13 mouse cellular contexts compared by ENCODE assay signal in the genomic region with DNA sequence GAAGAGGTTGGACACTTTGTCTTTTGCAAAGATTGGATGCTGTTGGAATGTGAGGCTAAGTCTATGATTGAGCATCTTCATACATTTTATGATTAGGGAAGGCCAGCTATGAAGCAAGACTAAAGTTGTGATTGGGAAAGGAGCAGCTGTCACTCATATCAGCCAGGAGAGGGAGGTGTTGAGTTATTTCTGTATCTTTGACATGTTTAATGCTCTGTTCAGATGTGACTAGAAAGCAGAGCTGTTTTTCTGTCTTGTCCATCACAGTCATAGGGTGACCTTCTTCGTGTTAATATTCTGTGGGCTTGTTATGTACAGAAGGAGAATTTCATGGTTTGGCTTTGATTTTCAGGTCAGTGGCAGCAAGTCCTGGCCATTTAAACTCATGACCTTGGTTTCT.
DNase-seq lines count a peak whose midpoint lies in the region; ATAC-seq and TF ChIP-seq lines count a peak whose summit lies in the region.
"Had no signal": no experiment of that assay in that cellular context is flagged by ENCODE, and none has a peak within 500 bp of the region (broad histone marks: within the 10 kb centered on the region; RNA-seq: fewer than 3 reads in every experiment).

No protein-coding gene starts in this region.

- H3K36me3 ChIP-seq in heart, adult 2 months (ENCODE audit: control insufficient read depth, insufficient read depth, low read length), result no peaks in the 10 kb centered on the region
- no peaks in the 10 kb centered on the region for H3K36me3 ChIP-seq in midbrain, embryonic 11.5 days (ENCODE audit: control insufficient read depth, insufficient read depth, low read length)
- H3K36me3 ChIP-seq in midbrain, embryonic 13.5 days, result no peaks in the 10 kb centered on the region
- H3K36me3 ChIP-seq: embryonic facial prominence, embryonic 12.5 days; liver, embryonic 12.5 days; stomach, embryonic 15.5 days had no signal

- WGBS in heart, adult 2 months, result 50% methylated on average over 1 of the region's 1 CpGs
- WGBS in midbrain, embryonic 11.5 days, result 77% methylated on average over 1 of the region's 1 CpGs
- WGBS in midbrain, embryonic 13.5 days, result 74% methylated on average over 1 of the region's 1 CpGs

- intact Hi-C loops in heart, adult 2 months (cut with DNase I), result loop anchor here (2.0 kb wide), 1 partner anchor 494 kb away; no protein-coding TSS in a partner anchor
- intact Hi-C loops in heart, postnatal 36 days (cut with DNase I), result loop anchor here (5.0 kb wide), 1 partner anchor 184 kb away; the partner anchor contains the start of gene Sphkap

- no peak for ATAC-seq in midbrain, embryonic 11.5 days (ENCODE audit: low FRiP score)
- ATAC-seq in midbrain, embryonic 13.5 days, result no peak
- ATAC-seq: forebrain, embryonic 16.5 days; liver, embryonic 12.5 days had no signal

- DNase-seq in heart, adult 2 months, result no peak
- no peak for DNase-seq in heart, postnatal 36 days
- peak; percentile 82 for DNase-seq in midbrain, embryonic 11.5 days (ENCODE audit: low spot score, missing footprints)
- DNase-seq in R1 (ENCODE audit: low read depth, low spot score), result peak; percentile 10
- DNase-seq in retina, postnatal 7 days (ENCODE audit: low read depth, low spot score), result peak; percentile 21
- DNase-seq in layer of hippocampus, adult 8-10 months (ENCODE audit: low spot score in 2 of 2), result no peak
- DNase-seq: adrenal gland, postnatal 36 days; right cerebral cortex, postnatal 25 days had no signal

- H3K4me2 ChIP-seq in midbrain, embryonic 11.5 days, result no peak overlapping the region
- H3K4me2 ChIP-seq in midbrain, embryonic 13.5 days (replicated peaks), result no peak overlapping the region
- H3K4me2 ChIP-seq: embryonic facial prominence, embryonic 12.5 days; liver, embryonic 12.5 days; stomach, embryonic 15.5 days had no signal

- H3K9ac ChIP-seq in heart, adult 2 months (ENCODE audit: low read depth, low read length), result no peak overlapping the region
- H3K9ac ChIP-seq in midbrain, embryonic 11.5 days (ENCODE audit: low read length), result no peak overlapping the region
- H3K9ac ChIP-seq in midbrain, embryonic 13.5 days (replicated peaks), result no peak overlapping the region
- H3K9ac ChIP-seq: embryonic facial prominence, embryonic 12.5 days; liver, embryonic 12.5 days; stomach, embryonic 15.5 days had no signal

- TF ChIP-seq EP300 in heart, adult 2 months (IDR thresholded peaks at IDR 0.05; ENCODE audit: insufficient read depth, low read depth, low read length), result no peak

- H3K9me3 ChIP-seq in midbrain, embryonic 11.5 days (ENCODE audit: control insufficient read depth, low read length), result no peaks in the 10 kb centered on the region
- no peaks in the 10 kb centered on the region for H3K9me3 ChIP-seq in midbrain, embryonic 13.5 days
- H3K9me3 ChIP-seq: embryonic facial prominence, embryonic 12.5 days; liver, embryonic 12.5 days; stomach, embryonic 15.5 days had no signal

- H3K4me1 ChIP-seq in heart, adult 2 months (ENCODE audit: control insufficient read depth, insufficient read depth, low read length), result no peaks in the 10 kb centered on the region
- no peaks in the 10 kb centered on the region for H3K4me1 ChIP-seq in midbrain, embryonic 11.5 days (ENCODE audit: control insufficient read depth, insufficient read depth, low read length)
- no peaks in the 10 kb centered on the region for H3K4me1 ChIP-seq in midbrain, embryonic 13.5 days (replicated peaks)
- H3K4me1 ChIP-seq: embryonic facial prominence, embryonic 12.5 days; liver, embryonic 12.5 days; stomach, embryonic 15.5 days had no signal

- no peaks in the 10 kb centered on the region for H3K79me2 ChIP-seq in heart, adult 2 months (replicated peaks; ENCODE audit: control insufficient read depth, insufficient read depth, low read length)

- H3K27me3 ChIP-seq in heart, adult 2 months (ENCODE audit: control insufficient read depth, insufficient read depth, low read length), result no peaks in the 10 kb centered on the region
- H3K27me3 ChIP-seq in midbrain, embryonic 11.5 days (ENCODE audit: control insufficient read depth, insufficient read depth, low read length), result no peaks in the 10 kb centered on the region
- no peaks in the 10 kb centered on the region for H3K27me3 ChIP-seq in midbrain, embryonic 13.5 days
- H3K27me3 ChIP-seq: embryonic facial prominence, embryonic 12.5 days; liver, embryonic 12.5 days; stomach, embryonic 15.5 days had no signal

- peak; percentile 62 for TF ChIP-seq CTCF in heart, adult 2 months (IDR thresholded peaks at IDR 0.05)

- no peak for TF ChIP-seq POLR2A in heart, adult 2 months (IDR thresholded peaks at IDR 0.05; ENCODE audit: insufficient read depth, low read depth, low read length)

- no peak overlapping the region for H3K27ac ChIP-seq in heart, adult 2 months
- H3K27ac ChIP-seq in midbrain, embryonic 11.5 days (ENCODE audit: low read depth, low read length), result no peak overlapping the region
- H3K27ac ChIP-seq in midbrain, embryonic 13.5 days, result no peak overlapping the region
- H3K27ac ChIP-seq: embryonic facial prominence, embryonic 12.5 days; liver, embryonic 12.5 days; stomach, embryonic 15.5 days had no signal

- no peak overlapping the region for H3K4me3 ChIP-seq in heart, adult 2 months
- no peak overlapping the region for H3K4me3 ChIP-seq in midbrain, embryonic 11.5 days (ENCODE audit: low read depth, low read length)
- H3K4me3 ChIP-seq in midbrain, embryonic 13.5 days (replicated peaks), result no peak overlapping the region
- H3K4me3 ChIP-seq: embryonic facial prominence, embryonic 12.5 days; liver, embryonic 12.5 days; stomach, embryonic 15.5 days had no signal

Comparison
In these comparisons a context has a peak if more than half of its experiments do, and no peak if none do; other contexts are left out.
1. DNase-seq: peak in midbrain, embryonic 11.5 days (single experiment), R1 (single experiment) and retina, postnatal 7 days (single experiment); none in heart, adult 2 months (0 of 2), heart, postnatal 36 days (0 of 2) and layer of hippocampus, adult 8-10 months (0 of 2).